Mouse (Mus musculus) fibroblast of lung, adult 2 months (primary cell): Measurements from ENCODE around the gene Mzf1.

Experiments
- DNase-seq: peaks from one replicate; pipeline ENCODE4 v3.0.0-alpha.2; 2011; ENCODE audit warnings: low read depth

Mzf1 gene

GRCm38 (mm10) chr7:13003380-13003779 lies 51.2 kb downstream of the Mzf1 start:
- DNase-seq = no peak

GRCm38 (mm10) chr7:13001584-13001983 lies 53.0 kb downstream of the Mzf1 start:
- no peak for DNase-seq

- DNase-seq = no peak
These were observed 55.7 kb downstream of the Mzf1 start, which contains the start of gene Trim28 for GRCm38 (mm10) chr7:12998851-12999250. Trim28 (plus strand) TSS chr7:12999114.

GRCm38 (mm10) chr7:12998053-12998452 lies 56.5 kb downstream of the Mzf1 start, which contains the start of gene Slc27a5:
Slc27a5 (minus strand) TSS chr7:12998192.
- DNase-seq = no peak

GRCm38 (mm10) chr7:12997230-12997629 lies 57.3 kb downstream of the Mzf1 start:
- DNase-seq = no peak

- no peak for DNase-seq
These were observed 58.7 kb downstream of the Mzf1 start for GRCm38 (mm10) chr7:12995862-12996261.

GRCm38 (mm10) chr7:12993148-12993547 lies 61.4 kb downstream of the Mzf1 start:
- DNase-seq = no peak
